Comparison of ENCODE assay signal across 34 mouse cellular contexts in genomic region chr16:50837416-50837815, GRCm38 (mm10).
"Had no signal": no experiment of that assay in that cellular context is flagged by ENCODE, and none has a peak within 500 bp of the region (broad histone marks: within the 10 kb centered on the region; RNA-seq: fewer than 3 reads in every experiment).

No protein-coding gene starts in this region.

- H3K4me1 ChIP-seq: hindbrain, embryonic 10.5 days; hindbrain, embryonic 12.5 days; intestine, embryonic 15.5 days had no signal

- DNase-seq: heart, postnatal 10 days; heart, postnatal 14 days; heart, postnatal 36 days; heart, postnatal 4 days; kidney, adult 11 months; kidney, adult 18-20 months; kidney, adult 2 months; kidney, adult 8-10 months; kidney, adult 9 months; kidney, postnatal 10 days; kidney, postnatal 14 days; kidney, postnatal 25 days; kidney, postnatal 36 days; kidney, postnatal 4 days; layer of hippocampus, adult 9-11 months; layer of hippocampus, postnatal 36 days had no signal

- H3K36me3 ChIP-seq: heart, embryonic 13.5 days; heart, embryonic 15.5 days; hindbrain, embryonic 10.5 days; hindbrain, embryonic 12.5 days; hindbrain, embryonic 13.5 days; hindbrain, embryonic 15.5 days; intestine, embryonic 15.5 days; kidney, embryonic 15.5 days had no signal

- H3K27me3 ChIP-seq: heart, embryonic 13.5 days; heart, embryonic 15.5 days; hindbrain, embryonic 12.5 days; hindbrain, embryonic 13.5 days; hindbrain, embryonic 15.5 days; intestine, embryonic 15.5 days; kidney, embryonic 15.5 days had no signal

- H3K9ac ChIP-seq: heart, embryonic 13.5 days; heart, embryonic 15.5 days; hindbrain, embryonic 12.5 days; hindbrain, embryonic 13.5 days; hindbrain, embryonic 14.5 days; hindbrain, embryonic 15.5 days; intestine, embryonic 15.5 days; kidney, embryonic 15.5 days had no signal

- H3K4me2 ChIP-seq: heart, embryonic 11.5 days; heart, embryonic 13.5 days; heart, embryonic 15.5 days; hindbrain, embryonic 12.5 days; hindbrain, embryonic 13.5 days; hindbrain, embryonic 14.5 days; hindbrain, embryonic 15.5 days; intestine, embryonic 15.5 days; kidney, embryonic 15.5 days had no signal

- ATAC-seq: hindbrain, embryonic 16.5 days; hindbrain, postnatal 0 days; inflammation-experienced regulatory T-cells, adult 6 months; intestine, embryonic 15.5 days; intestine, embryonic 16.5 days; intestine, postnatal 0 days had no signal

- H3K4me3 ChIP-seq: heart, embryonic 13.5 days; heart, embryonic 15.5 days; hindbrain, embryonic 10.5 days; hindbrain, embryonic 12.5 days; hindbrain, embryonic 13.5 days; hindbrain, embryonic 15.5 days; intestine, embryonic 15.5 days; kidney, embryonic 15.5 days; layer of hippocampus, adult 2 months; left cerebral cortex, adult 2 months had no signal

- H3K27ac ChIP-seq: heart, embryonic 13.5 days; heart, embryonic 15.5 days; hindbrain, embryonic 10.5 days; hindbrain, embryonic 12.5 days; hindbrain, embryonic 13.5 days; hindbrain, embryonic 14.5 days; hindbrain, embryonic 15.5 days; hindbrain, postnatal 0 days; intestine, embryonic 15.5 days; kidney, embryonic 15.5 days; kidney, postnatal 0 days; layer of hippocampus, adult 2 months; left cerebral cortex, adult 2 months had no signal

- H3K9me3 ChIP-seq: heart, embryonic 13.5 days; heart, embryonic 15.5 days; hindbrain, embryonic 10.5 days; hindbrain, embryonic 12.5 days; hindbrain, embryonic 13.5 days; hindbrain, embryonic 15.5 days; intestine, embryonic 15.5 days; kidney, embryonic 15.5 days had no signal
